ENCODE assay signal across 27 mouse cellular contexts in the genomic region with DNA sequence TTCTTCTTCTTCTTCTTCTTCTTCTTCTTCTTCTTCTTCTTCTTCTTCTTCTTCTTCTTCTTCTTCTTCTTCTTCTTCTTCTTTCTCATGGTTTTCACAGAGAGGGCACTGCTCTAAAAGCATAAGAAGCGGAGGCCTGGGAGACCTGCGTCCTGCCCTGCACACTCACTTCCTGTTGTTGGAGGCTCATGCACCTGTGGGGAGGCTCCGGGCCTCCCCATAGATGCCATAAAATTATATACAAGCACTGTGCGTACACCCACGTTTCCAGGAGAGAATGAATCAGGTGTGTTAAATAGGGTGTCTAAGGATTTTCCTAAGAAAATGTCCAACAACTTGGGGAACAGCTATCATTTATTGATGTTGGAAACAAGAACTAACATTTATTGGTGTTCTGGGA.
DNase-seq lines count a peak whose midpoint lies in the region; ATAC-seq and TF ChIP-seq lines count a peak whose summit lies in the region.
"Had no signal": no experiment of that assay in that cellular context is flagged by ENCODE, and none has a peak within 500 bp of the region (broad histone marks: within the 10 kb centered on the region; RNA-seq: fewer than 3 reads in every experiment).

No protein-coding gene starts in this region.

- WGBS in intestine, embryonic 14.5 days: 87% methylated on average over 5 of the region's 5 CpGs
- WGBS in intestine, embryonic 16.5 days: 65% methylated on average over 5 of the region's 5 CpGs
- WGBS in liver, adult 2 months: 95% methylated on average over 5 of the region's 5 CpGs
- 77% methylated on average over 5 of the region's 5 CpGs for WGBS in liver, postnatal 0 days (ENCODE audit: insufficient replicate concordance)

- no peak overlapping the region for H3K4me2 ChIP-seq in intestine, embryonic 14.5 days (ENCODE audit: low read length)
- H3K4me2 ChIP-seq in intestine, embryonic 16.5 days (ENCODE audit: low read depth, low read length): no peak overlapping the region
- H3K4me2 ChIP-seq in liver, postnatal 0 days (ENCODE audit: low read depth, low read length): no peak overlapping the region
- H3K4me2 ChIP-seq: embryonic facial prominence, embryonic 12.5 days; embryonic facial prominence, embryonic 15.5 days; heart, embryonic 13.5 days; hindbrain, embryonic 14.5 days had no signal

- TF ChIP-seq POLR2A in liver, adult 2 months (IDR thresholded peaks at IDR 0.05; ENCODE audit: extremely low read depth, insufficient read depth, low read length): no peak

- ATAC-seq in intestine, embryonic 14.5 days (replicated peaks; ENCODE audit: low FRiP score, low TSS enrichment, low read depth): no peak
- no peak for ATAC-seq in intestine, embryonic 16.5 days
- ATAC-seq in liver, postnatal 0 days: no peak
- ATAC-seq: forebrain, embryonic 14.5 days; forebrain, postnatal 0 days; hindbrain, postnatal 0 days; Patski had no signal

- no peak overlapping the region for H3K4me3 ChIP-seq in intestine, embryonic 14.5 days (ENCODE audit: low read depth, low read length)
- no peak overlapping the region for H3K4me3 ChIP-seq in intestine, embryonic 16.5 days (ENCODE audit: low read length)
- no peak overlapping the region for H3K4me3 ChIP-seq in liver, adult 2 months (ENCODE audit: insufficient read depth, low read depth, low read length)
- H3K4me3 ChIP-seq in liver, postnatal 0 days (ENCODE audit: low read depth, low read length): no peak overlapping the region
- H3K4me3 ChIP-seq: embryonic facial prominence, embryonic 12.5 days; embryonic facial prominence, embryonic 15.5 days; gastrocnemius, adult 2 months; heart, embryonic 10.5 days; heart, embryonic 13.5 days had no signal

- no peak for TF ChIP-seq EP300 in liver, postnatal 0 days (IDR thresholded peaks at IDR 0.05; ENCODE audit: low read depth)

- no peak overlapping the region for H3K9ac ChIP-seq in intestine, embryonic 14.5 days (ENCODE audit: low read length)
- H3K9ac ChIP-seq in intestine, embryonic 16.5 days (ENCODE audit: low read depth, low read length): no peak overlapping the region
- H3K9ac ChIP-seq in liver, adult 2 months (ENCODE audit: low read depth, low read length): no peak overlapping the region
- no peak overlapping the region for H3K9ac ChIP-seq in liver, postnatal 0 days (replicated peaks)
- H3K9ac ChIP-seq: embryonic facial prominence, embryonic 12.5 days; embryonic facial prominence, embryonic 15.5 days; forebrain, postnatal 0 days; heart, embryonic 13.5 days; hindbrain, embryonic 14.5 days had no signal

- no peaks in the 10 kb centered on the region for H3K27me3 ChIP-seq in intestine, embryonic 14.5 days (replicated peaks; ENCODE audit: control insufficient read depth, insufficient read depth, low read length)
- H3K27me3 ChIP-seq in intestine, embryonic 16.5 days (replicated peaks; ENCODE audit: control insufficient read depth, insufficient read depth, low read length): no peaks in the 10 kb centered on the region
- no peaks in the 10 kb centered on the region for H3K27me3 ChIP-seq in liver, adult 2 months (ENCODE audit: control insufficient read depth, insufficient read depth, low read length)
- no peaks in the 10 kb centered on the region for H3K27me3 ChIP-seq in liver, postnatal 0 days (ENCODE audit: insufficient read depth, low read length)
- H3K27me3 ChIP-seq: CH12.LX; embryonic facial prominence, embryonic 12.5 days; embryonic facial prominence, embryonic 15.5 days; heart, embryonic 13.5 days; Patski had no signal

- no peaks in the 10 kb centered on the region for H3K79me2 ChIP-seq in liver, adult 2 months (ENCODE audit: control insufficient read depth, insufficient read depth, low read length)

- no peaks in the 10 kb centered on the region for H3K36me3 ChIP-seq in intestine, embryonic 14.5 days (ENCODE audit: control insufficient read depth, insufficient read depth, low read length)
- H3K36me3 ChIP-seq in intestine, embryonic 16.5 days (ENCODE audit: control insufficient read depth, insufficient read depth, low read length): no peaks in the 10 kb centered on the region
- no peaks in the 10 kb centered on the region for H3K36me3 ChIP-seq in liver, adult 2 months (ENCODE audit: control insufficient read depth, insufficient read depth, low read length)
- H3K36me3 ChIP-seq in liver, postnatal 0 days (replicated peaks; ENCODE audit: insufficient read depth, low read length): no peaks in the 10 kb centered on the region
- H3K36me3 ChIP-seq: embryonic facial prominence, embryonic 12.5 days; embryonic facial prominence, embryonic 15.5 days; G1E; heart, embryonic 10.5 days; heart, embryonic 13.5 days had no signal

- peak; percentile 44 for DNase-seq in intestine, embryonic 14.5 days (ENCODE audit: low spot score)
- DNase-seq in liver, adult 2 months (ENCODE audit: extremely low read depth, low read depth, low spot score): peak; percentile 42
- no peak for DNase-seq in liver, postnatal 0 days
- peak; percentile 6 to 12 for DNase-seq in thymus, postnatal 36 days
- no peak for DNase-seq in thymus, postnatal 25 days
- no peak for DNase-seq in urinary bladder, adult 18-20 months (ENCODE audit: low spot score in 2 of 2)
- DNase-seq: adrenal gland, postnatal 10 days; adrenal gland, postnatal 36 days; cerebellum, adult 18-20 months; cerebellum, adult 9-10 months; cerebellum, postnatal 14 days; forebrain, postnatal 0 days; gastrocnemius, postnatal 14 days; heart, postnatal 14 days; heart, postnatal 4 days had no signal

- no peak overlapping the region for H3K27ac ChIP-seq in intestine, embryonic 14.5 days (ENCODE audit: low read depth)
- no peak overlapping the region for H3K27ac ChIP-seq in intestine, embryonic 16.5 days (ENCODE audit: low read length)
- peak overlapping the region; percentile 34; the same call in 1 of the 2 replicates for H3K27ac ChIP-seq in liver, adult 2 months (replicated peaks; ENCODE audit: insufficient read depth, low read depth, low read length)
- no peak overlapping the region for H3K27ac ChIP-seq in liver, postnatal 0 days (ENCODE audit: low read depth)
- H3K27ac ChIP-seq: embryonic facial prominence, embryonic 12.5 days; embryonic facial prominence, embryonic 15.5 days; heart, embryonic 10.5 days; hindbrain, embryonic 14.5 days; hindbrain, postnatal 0 days had no signal

- TF ChIP-seq CTCF in liver, adult 2 months (IDR thresholded peaks at IDR 0.05; ENCODE audit: low read depth, low read length): no peak
- TF ChIP-seq CTCF in liver, postnatal 0 days (IDR thresholded peaks at IDR 0.05; ENCODE audit: low read depth): no peak

- no peaks in the 10 kb centered on the region for H3K9me3 ChIP-seq in intestine, embryonic 14.5 days (ENCODE audit: control insufficient read depth, low read length)
- no peaks in the 10 kb centered on the region for H3K9me3 ChIP-seq in intestine, embryonic 16.5 days (ENCODE audit: control insufficient read depth, low read length)
- H3K9me3 ChIP-seq in liver, postnatal 0 days (ENCODE audit: low read length): no peaks in the 10 kb centered on the region
- H3K9me3 ChIP-seq: embryonic facial prominence, embryonic 12.5 days; embryonic facial prominence, embryonic 15.5 days; G1E; heart, embryonic 10.5 days; heart, embryonic 13.5 days had no signal

- 0 out of 2 replicates have a peak, but pooled peaks cover 14% of the 10 kb centered on the region for H3K4me1 ChIP-seq in intestine, embryonic 14.5 days (replicated peaks; ENCODE audit: control insufficient read depth, insufficient read depth, low read length)
- peaks cover 21% of the 10 kb centered on the region for H3K4me1 ChIP-seq in intestine, embryonic 16.5 days (ENCODE audit: control insufficient read depth, insufficient read depth, low read length)
- H3K4me1 ChIP-seq in liver, adult 2 months (ENCODE audit: control insufficient read depth, insufficient read depth, low read length): peaks cover 14% of the 10 kb centered on the region
- H3K4me1 ChIP-seq in liver, postnatal 0 days (ENCODE audit: insufficient read depth): peaks cover 13% of the 10 kb centered on the region
- H3K4me1 ChIP-seq: embryonic facial prominence, embryonic 12.5 days had no signal

Comparison
In these comparisons a context has a peak if more than half of its experiments do, and no peak if none do; other contexts are left out.
1. DNase-seq: peak in intestine, embryonic 14.5 days (single experiment), liver, adult 2 months (single experiment) and thymus, postnatal 36 days (2 of 2); none in liver, postnatal 0 days (single experiment), thymus, postnatal 25 days (single experiment) and urinary bladder, adult 18-20 months (0 of 2).